Mouse (Mus musculus): ENCODE data around the gene Abhd17c.

The Abhd17c gene

GRCm38 (mm10) chr7:84119216-84120105 lies 32.2 kb downstream of the Abhd17c start:
- no peak for DNase-seq (ENCODE audit: extremely low spot score)

- DNase-seq (ENCODE audit: extremely low spot score), result no peak
Measured at GRCm38 (mm10) chr7:84117543-84118122, 34.1 kb downstream of the Abhd17c start.

- DNase-seq (ENCODE audit: extremely low spot score), result no peak
Measured at GRCm38 (mm10) chr7:84116621-84117542, 34.8 kb downstream of the Abhd17c start.

GRCm38 (mm10) chr7:84115385-84115784 lies 36.3 kb downstream of the Abhd17c start:
- no peak for DNase-seq (ENCODE audit: extremely low spot score)

GRCm38 (mm10) chr7:84114775-84115174 lies 36.9 kb downstream of the Abhd17c start:
- no peak for DNase-seq (ENCODE audit: extremely low spot score)

GRCm38 (mm10) chr7:84113035-84113390 lies 38.7 kb downstream of the Abhd17c start:
- no peak for DNase-seq (ENCODE audit: extremely low spot score)

- DNase-seq (ENCODE audit: extremely low spot score), result no peak
Measured at GRCm38 (mm10) chr7:84112351-84113034, 39.2 kb downstream of the Abhd17c start.

DNA sequence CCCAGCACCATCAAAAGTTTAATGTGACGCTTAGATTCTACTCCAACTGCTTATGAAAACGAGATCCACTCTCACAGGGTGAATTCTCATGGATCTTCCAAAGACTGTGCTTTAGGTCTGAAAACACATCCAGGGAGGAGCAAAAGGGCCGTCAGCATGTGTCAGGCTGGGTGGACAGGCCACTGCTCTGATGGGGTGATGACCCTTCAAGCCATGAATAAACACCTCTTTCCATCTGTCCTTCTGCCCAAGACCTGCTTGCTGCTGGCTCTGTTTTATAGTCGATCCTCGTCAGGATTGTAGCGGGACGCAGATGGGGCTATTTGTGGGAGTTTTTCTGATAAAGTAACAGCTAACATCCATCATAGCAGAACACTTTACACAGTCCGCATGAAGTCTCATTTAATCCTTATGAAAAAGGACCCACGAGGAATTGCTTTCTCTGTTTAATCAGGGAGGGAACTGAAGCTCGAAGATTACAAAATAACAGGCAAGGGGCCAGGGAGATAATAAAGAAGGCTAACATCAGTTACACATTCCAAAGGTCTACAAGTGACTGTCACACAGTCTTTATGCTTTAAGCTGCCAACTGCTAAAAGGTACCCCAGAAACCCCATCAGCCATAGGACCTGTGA lies 39.9 kb downstream of the Abhd17c start:
- no peak for DNase-seq (ENCODE audit: extremely low spot score)

- DNase-seq (ENCODE audit: extremely low spot score), result no peak
Measured at GRCm38 (mm10) chr7:84106942-84107341, 44.8 kb downstream of the Abhd17c start.

GRCm38 (mm10) chr7:84102589-84102988 lies 49.1 kb downstream of the Abhd17c start:
- no peak for DNase-seq (ENCODE audit: extremely low spot score)

DNA sequence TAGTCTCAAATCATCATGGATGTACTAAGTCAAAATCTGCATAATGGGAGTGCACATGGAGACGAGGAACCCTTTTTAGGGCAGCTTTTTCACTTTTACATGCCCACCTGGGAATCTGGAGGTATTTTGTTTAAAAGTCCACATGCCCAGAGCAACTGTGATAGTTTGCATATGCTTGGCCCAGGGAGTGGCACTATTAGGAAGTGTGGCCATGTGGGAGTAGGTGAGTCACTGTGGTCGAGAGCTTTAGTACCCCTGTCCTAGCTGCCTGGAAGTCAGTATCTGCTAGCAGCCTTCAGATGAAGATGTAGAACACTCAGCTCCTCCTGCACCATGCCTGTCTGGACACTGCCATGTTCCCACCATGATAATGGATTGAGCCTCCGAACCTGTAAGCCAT lies 51.0 kb downstream of the Abhd17c start:
- no peak for DNase-seq (ENCODE audit: extremely low spot score)

- no peak for DNase-seq (ENCODE audit: extremely low spot score)
Measured at GRCm38 (mm10) chr7:84098098-84098497, 53.6 kb downstream of the Abhd17c start.

DNA sequence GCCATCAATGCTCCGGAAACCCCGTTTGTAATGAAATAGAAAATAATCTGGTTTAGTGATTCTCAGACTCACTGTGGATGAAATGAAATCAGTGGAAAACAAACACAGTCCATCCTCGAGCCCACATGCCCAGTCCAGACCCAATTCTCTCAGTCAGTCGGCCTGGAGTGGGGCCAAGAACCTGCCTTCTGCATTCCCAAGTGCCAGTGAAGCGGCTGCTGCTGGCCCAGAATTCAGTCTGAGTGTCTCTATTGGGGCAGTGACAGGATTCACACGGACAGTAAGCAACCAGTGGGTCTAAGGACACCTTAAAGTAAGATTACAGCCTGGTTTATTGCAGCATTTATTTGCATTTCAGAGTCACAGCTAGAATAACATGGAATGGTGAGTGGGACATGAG lies 55.2 kb downstream of the Abhd17c start:
- DNase-seq (ENCODE audit: extremely low spot score), result no peak

GRCm38 (mm10) chr7:84090793-84091192 lies 60.9 kb downstream of the Abhd17c start:
- DNase-seq (ENCODE audit: extremely low spot score), result no peak

DNA sequence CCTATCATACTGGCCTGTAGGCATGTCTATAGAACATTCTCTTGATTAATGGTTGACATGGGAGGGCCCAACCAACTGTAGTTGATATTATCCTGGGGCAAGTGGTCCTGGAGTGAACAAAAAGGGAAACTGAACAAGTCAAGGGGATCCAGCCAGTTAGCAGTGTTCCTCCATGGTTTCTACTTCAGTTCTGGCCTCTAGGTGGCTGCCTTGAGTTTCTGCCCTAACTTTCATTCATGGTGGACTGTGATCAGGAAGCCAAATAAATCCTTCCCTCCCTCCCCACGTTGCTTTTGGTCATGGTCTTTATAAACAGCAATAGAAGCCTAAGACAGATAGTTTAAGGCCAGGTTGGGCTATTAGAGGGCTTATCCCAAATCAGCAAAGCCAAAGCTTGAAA lies 61.9 kb downstream of the Abhd17c start:
- DNase-seq (ENCODE audit: extremely low spot score), result no peak

DNA sequence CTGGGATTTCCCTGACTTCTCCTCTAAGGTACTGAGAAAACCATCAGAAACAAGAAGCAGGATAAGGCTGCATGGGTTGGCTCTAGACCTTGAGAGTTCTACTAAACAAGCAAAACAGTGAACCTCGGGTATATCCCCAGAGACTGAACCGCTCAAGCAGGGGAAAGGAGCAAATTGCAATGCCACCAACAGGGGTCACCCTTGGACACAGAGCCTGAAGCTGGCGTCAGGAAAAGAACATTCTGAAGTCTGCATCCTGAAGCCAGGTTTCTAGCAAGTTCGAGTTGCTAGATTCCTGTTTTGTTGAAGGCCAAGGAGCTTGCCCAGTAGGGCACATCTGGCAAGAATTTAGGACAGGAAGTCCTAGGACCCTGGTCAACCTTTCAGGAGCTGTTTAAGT lies 62.7 kb downstream of the Abhd17c start:
- DNase-seq (ENCODE audit: extremely low spot score), result peak; percentile 54

GRCm38 (mm10) chr7:84088191-84088590 lies 63.5 kb downstream of the Abhd17c start:
- no peak for DNase-seq (ENCODE audit: extremely low spot score)

GRCm38 (mm10) chr7:84086039-84086829 lies 65.5 kb downstream of the Abhd17c start, which contains the start of gene Cemip:
TSS of gene Cemip (minus strand) at chr7:84086502.
- peak; percentile 86 for DNase-seq (ENCODE audit: extremely low spot score)

DNA sequence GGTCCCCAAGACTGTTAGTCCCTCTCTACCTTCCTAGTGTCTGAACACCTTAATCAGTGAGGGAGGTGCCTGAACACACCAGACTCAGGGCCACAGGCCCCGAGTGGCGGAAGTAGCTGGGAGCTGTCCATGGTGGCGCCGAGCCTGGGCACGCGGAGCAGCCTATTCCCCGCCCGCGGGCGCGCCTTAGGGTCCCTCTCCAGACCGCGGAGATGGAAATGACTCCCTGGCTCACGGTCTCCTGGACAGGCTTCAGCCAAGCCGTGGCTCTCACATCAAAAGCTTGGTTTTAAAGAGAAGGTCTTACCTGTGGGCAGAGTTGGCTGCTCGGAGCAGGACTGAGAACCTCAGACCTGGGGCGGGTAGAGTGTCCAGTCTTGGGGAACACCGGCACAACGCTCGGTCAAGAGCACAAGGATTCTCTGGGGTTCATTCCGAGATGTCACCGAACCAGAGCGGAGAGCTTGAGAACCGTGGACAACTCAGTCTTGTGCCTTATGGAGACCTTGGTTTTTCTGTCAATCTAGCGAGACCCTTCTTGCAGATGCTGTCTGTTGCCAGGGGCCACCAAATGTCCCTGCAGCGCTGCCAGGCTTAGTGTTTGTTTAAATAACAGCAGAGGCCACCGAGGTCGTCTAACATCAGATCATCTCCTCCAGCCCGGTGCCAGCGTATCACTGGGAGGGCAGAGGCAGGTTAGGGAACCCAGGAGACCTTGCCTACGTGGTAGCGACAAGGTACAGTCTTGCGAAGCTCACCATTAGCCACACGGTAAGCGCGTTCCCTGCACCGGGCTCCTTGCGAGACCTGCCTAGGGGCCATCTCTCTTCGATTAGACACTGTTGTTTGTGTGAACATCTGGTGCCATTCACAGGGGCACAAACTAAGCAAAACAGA lies 66.4 kb downstream of the Abhd17c start:
- DNase-seq (ENCODE audit: extremely low spot score), result peak; percentile 67

Measured in embryo, embryonic 9.5 days (tissue).